Mouse (Mus musculus) bone marrow macrophage, adult 2 months (primary cell): ENCODE data around the gene Naglu.
"Not testable (repeated sequence)": the region's sequence is repeated elsewhere in the genome, so short reads cannot be mapped to it uniquely, and the experiment has no call there.

Experiments used
- CTCF ChIP-seq: IDR thresholded peaks from 2 replicates; pipeline ENCODE4 v1.5.1; 2012; ENCODE audit warnings: low read depth, mild to moderate bottlenecking, low read length, moderate library complexity
- POLR2A ChIP-seq: IDR thresholded peaks from 2 replicates; pipeline ENCODE4 v1.6.1; 2012; ENCODE audit warnings: mild to moderate bottlenecking, low read depth, low read length, borderline replicate concordance

- not testable (repeated sequence) for TF ChIP-seq POLR2A, CTCF
These were observed 55.2 kb downstream of the Naglu start for GRCm38 (mm10) chr11:101125008-101125407.
